Mouse (Mus musculus) megakaryocyte, adult 5-6 weeks (primary cell): ENCODE data around the gene Ckap2l. TPM values are rescaled to one million over a fixed set of nuclear protein-coding genes. Genes with fewer than 3 reads are reported as not detected.

ENCODE experiments used
- ATAC-seq: 2 replicates; pipeline ENCODE4 v1.8.0; 2016; ENCODE audit warnings: mild to moderate bottlenecking, inconsistent platforms; ENCODE audit not compliant: poor library complexity, severe bottlenecking
- total RNA-seq, 2 experiments: library from RNA; stranded (forward) in 1 of 2; stranded (reverse) in 1 of 2; fragments of 153-499, 151-499 nt in 1 of 2; fragments of 221-1000, 200-1000 nt in 1 of 2; gene quantifications; 2 replicates each; pipeline versions ENCODE4 v1.2.3 to v1.2.4; 2015 to 2017

Gene Ckap2l
- 87.4 and 94.5 TPM in 2 replicates for total RNA-seq (2015)
- 63.0 and 74.2 TPM in 2 replicates for total RNA-seq (2017)

- ATAC-seq, result peak; percentile 98
Observed at GRCm38 (mm10) chr2:129296671-129297588, at the start of gene Ckap2l. Gene Ckap2l, minus strand, starts transcription at chr2:129297212.

GRCm38 (mm10) chr2:129338138-129338621 lies 41.2 kb upstream of the Ckap2l start:
- peak; percentile 91 for ATAC-seq

- ATAC-seq, result no peak
Observed at GRCm38 (mm10) chr2:129333471-129333870, 36.5 kb upstream of the Ckap2l start.

- no peak for ATAC-seq
Observed at GRCm38 (mm10) chr2:129330540-129330939, 33.5 kb upstream of the Ckap2l start.

GRCm38 (mm10) chr2:129330024-129330423 lies 33.0 kb upstream of the Ckap2l start:
- ATAC-seq, result no peak

- ATAC-seq, result peak; percentile 98
Observed at GRCm38 (mm10) chr2:129328238-129328637, 31.2 kb upstream of the Ckap2l start.

GRCm38 (mm10) chr2:129324216-129324615 lies 27.2 kb upstream of the Ckap2l start:
- no peak for ATAC-seq

GRCm38 (mm10) chr2:129322117-129322635 lies 25.2 kb upstream of the Ckap2l start:
- ATAC-seq, result no peak

- peak; percentile 46 for ATAC-seq
Observed at GRCm38 (mm10) chr2:129320033-129320605, 23.1 kb upstream of the Ckap2l start.

GRCm38 (mm10) chr2:129315831-129316230 lies 18.8 kb upstream of the Ckap2l start:
- ATAC-seq, result peak; percentile 78

GRCm38 (mm10) chr2:129314880-129315279 lies 17.9 kb upstream of the Ckap2l start:
- ATAC-seq, result peak; percentile 47

- peak; percentile 85 for ATAC-seq
Observed at GRCm38 (mm10) chr2:129313934-129314333, 16.9 kb upstream of the Ckap2l start.

- no peak for ATAC-seq
Observed at GRCm38 (mm10) chr2:129309836-129310235, 12.8 kb upstream of the Ckap2l start, which contains the start of gene Il1a. Gene Il1a, minus strand, starts transcription at chr2:129309972.

GRCm38 (mm10) chr2:129306020-129306419 lies 9.0 kb upstream of the Ckap2l start:
- peak; percentile 91 for ATAC-seq

GRCm38 (mm10) chr2:129297589-129297982 lies 574 bp upstream of the Ckap2l start:
- ATAC-seq, result peak; percentile 48

GRCm38 (mm10) chr2:129296086-129296485 lies 926 bp downstream of the Ckap2l start:
- ATAC-seq, result no peak

- no peak for ATAC-seq
Observed at GRCm38 (mm10) chr2:129295075-129295474, 1.9 kb downstream of the Ckap2l start.

- no peak for ATAC-seq
Observed at GRCm38 (mm10) chr2:129273823-129274222, 23.2 kb downstream of the Ckap2l start.

- no peak for ATAC-seq
Observed at GRCm38 (mm10) chr2:129270621-129271020, 26.4 kb downstream of the Ckap2l start.

GRCm38 (mm10) chr2:129269986-129270385 lies 27.0 kb downstream of the Ckap2l start:
- ATAC-seq, result no peak

- ATAC-seq, result no peak
Observed at GRCm38 (mm10) chr2:129269161-129269643, 27.8 kb downstream of the Ckap2l start.
